Mouse (Mus musculus): ENCODE data around the gene Nup210. TPM values are rescaled to one million over a fixed set of nuclear protein-coding genes. Genes with fewer than 3 reads are reported as not detected.

Gene Nup210
- polyA plus RNA-seq, 1 experiment = 28.9 TPM

DNA sequence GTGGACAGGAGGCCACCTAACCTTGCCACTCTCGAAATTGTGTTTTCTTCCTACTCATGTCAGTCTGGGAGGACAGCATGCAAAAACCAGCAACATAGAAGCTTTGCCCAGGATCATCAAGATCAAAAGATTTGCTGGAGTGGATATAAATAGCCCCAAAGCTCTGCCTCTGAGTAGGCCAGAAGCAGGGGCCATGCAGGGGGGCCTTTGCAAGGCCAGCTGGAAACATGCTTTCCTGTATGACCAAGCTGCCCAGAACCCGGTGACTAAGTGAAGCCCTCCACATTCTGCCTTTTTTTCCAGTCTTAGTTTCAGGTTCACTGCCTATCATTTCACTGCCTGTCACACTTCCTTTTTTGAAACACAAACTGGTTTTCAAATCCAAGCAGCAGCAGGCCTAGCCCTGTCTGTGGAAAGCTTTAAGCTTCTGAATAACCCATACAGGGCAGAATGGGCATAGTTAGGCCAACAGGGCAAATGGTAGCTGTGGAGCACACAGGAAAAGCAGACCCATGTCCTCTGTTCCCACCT is 147.2 kb downstream of the Nup210 start:
- TF ChIP-seq CTCF (IDR thresholded peaks at IDR 0.05; ENCODE audit: extremely low read depth, insufficient read length, insufficient replicate concordance, low read depth, low read length) (no peak), POLR2A (IDR thresholded peaks at IDR 0.05; ENCODE audit: low read depth, low read length) (no peak)
- no peaks in the 10 kb centered on the region for H3K36me3 ChIP-seq (ENCODE audit: control insufficient read depth, insufficient read depth, low read length)
- no peaks in the 10 kb centered on the region for H3K27me3 ChIP-seq (ENCODE audit: control insufficient read depth, insufficient read depth, low read length)
- 50% methylated on average over 2 of the region's 2 CpGs for WGBS
- H3K4me1 ChIP-seq (ENCODE audit: control insufficient read depth, insufficient read depth, insufficient read length, low read length) = no peaks in the 10 kb centered on the region
- H3K4me3 ChIP-seq (ENCODE audit: low read depth, low read length) = no peak overlapping the region
- no peak overlapping the region for H3K27ac ChIP-seq (ENCODE audit: insufficient read depth, low read depth, low read length)

Other genes starting within 250 kb of the Nup210 start
- 46.1 and 49.3 TPM in 2 replicates for gene Iqsec1, start 128.1 kb downstream of the Nup210 start, polyA plus RNA-seq (2012; rRNA removed)
- gene Hdac11, start 39.8 kb upstream of the Nup210 start, polyA plus RNA-seq (2012; rRNA removed) = 13.4 and 24.0 TPM in 2 replicates
- gene Fbln2, start 95.6 kb upstream of the Nup210 start, polyA plus RNA-seq (2012; rRNA removed) = 19.6 and 24.9 TPM in 2 replicates

Data from small intestine, adult 2 months (tissue).